Mouse (Mus musculus) cortical plate, adult 2 months (tissue): ENCODE data around the gene Sec61a2. TPM values are rescaled to one million over a fixed set of nuclear protein-coding genes. Genes with fewer than 3 reads are reported as not detected.

Experiments used
- H3K27ac ChIP-seq: fragments of 200-500 bp; 2 replicates; pipeline ENCODE4 v1.5.1; 2012; ENCODE audit warnings: low read length, control low read depth, inconsistent platforms; ENCODE audit not compliant: insufficient read depth
- H3K4me1 ChIP-seq: fragments of 200-500 bp; 2 replicates; pipeline ENCODE4 v1.6.1; 2011; ENCODE audit warnings: low read length; ENCODE audit not compliant: control insufficient read depth, insufficient read depth
- H3K4me3 ChIP-seq: fragments of 200-500 bp; 2 replicates; pipeline ENCODE4 v1.5.1; 2011; ENCODE audit warnings: mild to moderate bottlenecking, low read length, control low read depth; ENCODE audit not compliant: insufficient read depth
- CTCF ChIP-seq: fragments of 200-500 bp; IDR thresholded peaks from 2 replicates; pipeline ENCODE4 v1.5.1; 2011; ENCODE audit warnings: mild to moderate bottlenecking, control low read depth, low read length; ENCODE audit not compliant: insufficient read depth; ENCODE audit errors: extremely low read depth
- POLR2A ChIP-seq: fragments of 200-500 bp; IDR thresholded peaks from 2 replicates; pipeline ENCODE4 v1.6.1; 2011; ENCODE audit warnings: mild to moderate bottlenecking, low read length, control low read depth; ENCODE audit not compliant: insufficient read depth; ENCODE audit errors: extremely low read depth
- polyA plus RNA-seq: library from polyadenylated mRNA; depleted of rRNA; stranded (reverse); fragments of >200 nt; gene quantifications from 2 replicates; pipeline ENCODE4 v1.2.3, GENCODE M21; 2012; rRNA removed

Gene Sec61a2
- 171 and 187 TPM in 2 replicates for polyA plus RNA-seq

- TF ChIP-seq POLR2A (peak; percentile 97), CTCF (no peak)
- Histone ChIP-seq H3K4me1 (peaks cover 4% of the 10 kb centered on the region), H3K4me3 (peak within 1 kb of the TSS; percentile 67), H3K27ac (peak within 1 kb of the TSS; percentile 79)
Measured at GRCm38 (mm10) chr2:5894843-5895570, at the start of gene Sec61a2. Gene Sec61a2 (minus strand): TSS chr2:5895432.

DNA sequence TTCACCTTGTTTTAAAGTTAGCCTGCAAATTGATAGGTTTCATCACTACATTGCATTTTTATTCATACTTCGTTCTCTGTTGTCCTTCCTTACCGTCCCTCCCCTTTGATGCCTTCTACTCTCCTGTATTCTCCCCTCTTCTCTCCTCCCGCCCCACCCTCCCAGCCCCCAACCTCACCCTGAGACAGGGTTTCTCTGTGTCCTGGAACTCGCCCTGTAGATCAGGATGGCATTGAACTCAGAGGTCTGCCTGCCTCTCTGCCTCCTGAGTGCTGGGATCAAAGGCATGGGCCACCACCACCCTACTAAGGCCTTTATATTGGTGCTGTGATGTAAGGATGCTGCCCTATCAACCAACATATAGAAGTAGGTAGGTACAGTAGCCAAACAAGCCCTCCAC is 47.8 kb upstream of the Sec61a2 start:
- Histone ChIP-seq H3K4me1 (no peaks in the 10 kb centered on the region), H3K27ac (no peak overlapping the region), H3K4me3 (peak overlapping the region; percentile 71)
- no peak for TF ChIP-seq POLR2A
- TF ChIP-seq CTCF, result no peak

GRCm38 (mm10) chr2:5942416-5943032 is 47.3 kb upstream of the Sec61a2 start, which contains the start of gene Dhtkd1:
Gene Dhtkd1 (minus strand): TSS chr2:5942792.
- peak; percentile 27; the same call in 1 of the 2 replicates for TF ChIP-seq POLR2A
- TF ChIP-seq CTCF, result no peak
- H3K4me3 ChIP-seq, result peak within 1 kb of the TSS; percentile 71
- no peak within 1 kb of the TSS for H3K27ac ChIP-seq
- H3K4me1 ChIP-seq, result no peaks in the 10 kb centered on the region

DNA sequence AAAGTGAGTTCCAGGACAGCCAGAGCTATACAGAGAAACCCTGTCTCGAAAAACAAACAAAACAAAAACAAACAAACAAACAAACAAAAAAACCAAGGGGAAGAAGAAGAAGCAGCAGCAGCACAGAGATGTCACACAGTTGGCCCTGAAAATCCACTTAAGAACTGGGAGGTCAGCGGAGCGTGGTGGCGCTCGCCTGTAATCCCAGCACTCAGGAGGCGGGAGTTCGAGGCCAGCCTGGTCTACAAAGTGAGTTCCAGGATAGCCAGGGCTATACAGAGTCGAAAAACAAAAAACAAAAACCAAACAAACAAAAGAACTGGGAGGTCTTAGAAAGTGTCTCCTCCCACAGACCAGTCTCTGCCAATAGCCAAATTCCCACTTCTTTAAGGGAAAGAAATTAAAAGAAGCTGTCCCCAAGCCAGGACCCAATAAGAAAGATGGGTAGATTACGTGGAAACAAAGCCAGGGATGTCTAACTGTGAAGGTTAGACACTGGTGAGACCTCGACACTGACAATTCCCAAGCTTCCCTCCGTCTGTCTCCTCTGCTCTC is 46.7 kb upstream of the Sec61a2 start:
- Histone ChIP-seq H3K4me3 (peak overlapping the region; percentile 71), H3K27ac (no peak overlapping the region), H3K4me1 (no peaks in the 10 kb centered on the region)
- TF ChIP-seq CTCF (no peak), POLR2A (no peak)

- no peak overlapping the region for H3K4me3 ChIP-seq
- no peak overlapping the region for H3K27ac ChIP-seq
- H3K4me1 ChIP-seq, result no peaks in the 10 kb centered on the region
- no peak for TF ChIP-seq POLR2A
- no peak for TF ChIP-seq CTCF
Measured at GRCm38 (mm10) chr2:5940936-5941335, 45.7 kb upstream of the Sec61a2 start.

DNA sequence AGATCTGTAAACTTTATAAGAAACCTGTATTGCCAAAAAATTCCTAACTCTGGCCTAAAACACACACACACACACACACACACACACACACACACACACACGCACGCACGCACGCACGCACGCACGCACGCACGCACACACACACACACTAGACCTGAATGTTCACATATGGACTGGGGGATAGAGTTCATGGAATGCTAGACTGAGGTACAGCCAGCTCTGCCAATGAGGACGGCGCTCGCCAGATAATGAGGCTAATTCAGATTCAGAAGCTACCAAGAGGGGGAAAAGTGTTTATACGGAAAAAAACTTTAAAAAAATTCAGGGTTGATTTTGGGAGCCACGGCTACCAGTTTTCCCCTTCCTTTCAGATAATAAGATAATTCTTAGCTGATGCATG is 44.7 kb upstream of the Sec61a2 start:
- Histone ChIP-seq H3K4me3 (no peak overlapping the region), H3K27ac (no peak overlapping the region), H3K4me1 (no peaks in the 10 kb centered on the region)
- TF ChIP-seq POLR2A (no peak), CTCF (no peak)

GRCm38 (mm10) chr2:5939319-5939718 is 44.1 kb upstream of the Sec61a2 start:
- Histone ChIP-seq H3K4me3 (no peak overlapping the region), H3K4me1 (no peaks in the 10 kb centered on the region), H3K27ac (no peak overlapping the region)
- TF ChIP-seq CTCF, result no peak
- no peak for TF ChIP-seq POLR2A

GRCm38 (mm10) chr2:5936550-5936949 is 41.3 kb upstream of the Sec61a2 start:
- no peaks in the 10 kb centered on the region for H3K4me1 ChIP-seq
- no peak overlapping the region for H3K4me3 ChIP-seq
- no peak overlapping the region for H3K27ac ChIP-seq
- TF ChIP-seq CTCF (no peak), POLR2A (no peak)

- H3K4me1 ChIP-seq, result no peaks in the 10 kb centered on the region
- no peak for TF ChIP-seq CTCF
- no peak for TF ChIP-seq POLR2A
- H3K27ac ChIP-seq, result no peak overlapping the region
Measured at GRCm38 (mm10) chr2:5936068-5936467, 40.8 kb upstream of the Sec61a2 start.

DNA sequence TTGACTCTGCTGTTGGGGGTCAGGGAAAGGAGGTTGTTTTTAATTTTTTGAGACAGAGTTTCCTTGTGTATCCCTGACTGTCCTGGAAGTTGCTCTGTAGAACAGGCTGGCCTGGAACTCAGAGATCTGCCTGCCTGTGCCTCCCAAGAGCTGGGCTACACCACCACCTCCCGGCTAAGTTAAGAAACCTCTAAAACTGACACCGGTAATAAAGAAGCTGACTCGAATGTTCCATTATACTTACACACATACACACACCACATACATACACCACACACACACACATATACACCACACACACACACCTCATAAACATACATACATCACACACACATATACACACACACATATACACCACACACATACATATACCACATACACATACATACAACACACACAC is 39.7 kb upstream of the Sec61a2 start:
- TF ChIP-seq CTCF (no peak), POLR2A (no peak)
- no peaks in the 10 kb centered on the region for H3K4me1 ChIP-seq
- H3K4me3 ChIP-seq, result no peak overlapping the region
- H3K27ac ChIP-seq, result no peak overlapping the region

More at GRCm38 (mm10) chr2:5936068-5936467, 40.8 kb upstream of the Sec61a2 start:
- H3K4me3 ChIP-seq, result no peak overlapping the region
